ENCODE assay signal across 21 mouse cellular contexts in genomic region chr10:115181034-115181433, GRCm38 (mm10). TPM values are rescaled to one million over a fixed set of nuclear protein-coding genes. Genes with fewer than 3 reads are reported as not detected.
DNase-seq lines count a peak whose midpoint lies in the region; ATAC-seq lines count a peak whose summit lies in the region.
"Had no signal": no experiment of that assay in that cellular context is flagged by ENCODE, and none has a peak within 500 bp of the region (broad histone marks: within the 10 kb centered on the region; RNA-seq: fewer than 3 reads in every experiment).

No protein-coding gene starts in this region.

- peak; percentile 42 for DNase-seq in hindbrain, embryonic 11.5 days (ENCODE audit: low spot score)
- no peak for DNase-seq in hindbrain, embryonic 10.5 days (ENCODE audit: low spot score)
- DNase-seq in mesoderm, embryonic 11.5 days (ENCODE audit: low read depth, low spot score): peak; percentile 19
- DNase-seq in urinary bladder, adult 18-20 months (ENCODE audit: low spot score in 2 of 2): no peak
- no peak for DNase-seq in lung, postnatal 36 days
- DNase-seq: cerebellum, adult 9-10 months; gastrocnemius, postnatal 10 days; heart, adult 2 months; heart, postnatal 4 days; kidney, postnatal 4 days; layer of hippocampus, adult 9-11 months had no signal

- no peaks in the 10 kb centered on the region for H3K27me3 ChIP-seq in hindbrain, embryonic 11.5 days (ENCODE audit: control insufficient read depth, insufficient read depth, low read length)
- no peaks in the 10 kb centered on the region for H3K27me3 ChIP-seq in hindbrain, embryonic 10.5 days (ENCODE audit: insufficient read depth, poor library complexity, severe bottlenecking)
- no peaks in the 10 kb centered on the region for H3K27me3 ChIP-seq in hindbrain, embryonic 13.5 days
- H3K27me3 ChIP-seq in neural tube, embryonic 14.5 days (ENCODE audit: control insufficient read depth, insufficient read depth, low read length): no peaks in the 10 kb centered on the region
- H3K27me3 ChIP-seq: heart, embryonic 15.5 days; intestine, embryonic 15.5 days; lung, embryonic 15.5 days had no signal

- no peaks in the 10 kb centered on the region for H3K4me1 ChIP-seq in hindbrain, embryonic 11.5 days (replicated peaks; ENCODE audit: control insufficient read depth, insufficient read depth, low read length)
- no peaks in the 10 kb centered on the region for H3K4me1 ChIP-seq in hindbrain, embryonic 10.5 days (replicated peaks)
- H3K4me1 ChIP-seq in hindbrain, embryonic 13.5 days (replicated peaks): peaks cover 14% of the 10 kb centered on the region
- 0 out of 2 replicates have a peak, but pooled peaks cover 2% of the 10 kb centered on the region for H3K4me1 ChIP-seq in neural tube, embryonic 14.5 days (ENCODE audit: control insufficient read depth, insufficient read depth, low read length)
- H3K4me1 ChIP-seq: forebrain, embryonic 10.5 days; heart, embryonic 15.5 days; intestine, embryonic 15.5 days; lung, embryonic 15.5 days had no signal

- no peak overlapping the region for H3K4me2 ChIP-seq in hindbrain, embryonic 11.5 days (replicated peaks; ENCODE audit: low read depth, low read length)
- no peak overlapping the region for H3K4me2 ChIP-seq in hindbrain, embryonic 13.5 days
- no peak overlapping the region for H3K4me2 ChIP-seq in neural tube, embryonic 14.5 days (ENCODE audit: low read depth, low read length)
- H3K4me2 ChIP-seq: heart, embryonic 15.5 days; intestine, embryonic 15.5 days; lung, embryonic 15.5 days had no signal

- peak overlapping the region; percentile 54; the same call in 1 of the 2 replicates for H3K27ac ChIP-seq in hindbrain, embryonic 11.5 days (ENCODE audit: low read depth, low read length)
- no peak overlapping the region for H3K27ac ChIP-seq in hindbrain, embryonic 10.5 days
- H3K27ac ChIP-seq in hindbrain, embryonic 13.5 days: 0 out of 2 replicates have a peak overlapping the region, but pooled peaks have one; percentile 25
- no peak overlapping the region for H3K27ac ChIP-seq in neural tube, embryonic 14.5 days (ENCODE audit: low read depth, low read length)
- H3K27ac ChIP-seq: forebrain, embryonic 10.5 days; heart, adult 2 months; heart, embryonic 15.5 days; intestine, embryonic 15.5 days; liver, embryonic 14.5 days; lung, embryonic 15.5 days; macrophage; stomach, postnatal 0 days had no signal

- H3K36me3 ChIP-seq in hindbrain, embryonic 11.5 days (ENCODE audit: control insufficient read depth, insufficient read depth, low read length): no peaks in the 10 kb centered on the region
- no peaks in the 10 kb centered on the region for H3K36me3 ChIP-seq in hindbrain, embryonic 10.5 days
- H3K36me3 ChIP-seq in hindbrain, embryonic 13.5 days: no peaks in the 10 kb centered on the region
- no peaks in the 10 kb centered on the region for H3K36me3 ChIP-seq in neural tube, embryonic 14.5 days (ENCODE audit: control insufficient read depth, insufficient read depth, low read length)
- H3K36me3 ChIP-seq: forebrain, embryonic 10.5 days; heart, embryonic 15.5 days; intestine, embryonic 15.5 days; lung, embryonic 15.5 days had no signal

- H3K9ac ChIP-seq in hindbrain, embryonic 11.5 days (ENCODE audit: low read depth, low read length): no peak overlapping the region
- no peak overlapping the region for H3K9ac ChIP-seq in hindbrain, embryonic 13.5 days
- H3K9ac ChIP-seq in neural tube, embryonic 14.5 days (replicated peaks; ENCODE audit: low read depth, low read length): no peak overlapping the region
- H3K9ac ChIP-seq: heart, embryonic 15.5 days; intestine, embryonic 15.5 days; liver, embryonic 14.5 days; lung, embryonic 15.5 days had no signal

- peak; percentile 67; the same call in 1 of the 2 replicates for ATAC-seq in hindbrain, embryonic 11.5 days (ENCODE audit: low FRiP score)
- ATAC-seq in hindbrain, embryonic 13.5 days (ENCODE audit: low FRiP score): 0 out of 2 replicates have a peak, but pooled peaks have one; percentile 29
- ATAC-seq in neural tube, embryonic 14.5 days (ENCODE audit: low read depth): peak; percentile 28; the same call in 1 of the 2 replicates
- ATAC-seq: intestine, embryonic 15.5 days had no signal

- H3K4me3 ChIP-seq in hindbrain, embryonic 11.5 days (ENCODE audit: low read depth, low read length): no peak overlapping the region
- no peak overlapping the region for H3K4me3 ChIP-seq in hindbrain, embryonic 10.5 days
- no peak overlapping the region for H3K4me3 ChIP-seq in hindbrain, embryonic 13.5 days
- no peak overlapping the region for H3K4me3 ChIP-seq in neural tube, embryonic 14.5 days (ENCODE audit: low read depth, low read length)
- H3K4me3 ChIP-seq: forebrain, embryonic 10.5 days; heart, adult 2 months; heart, embryonic 15.5 days; intestine, embryonic 15.5 days; lung, embryonic 15.5 days had no signal

- H3K9me3 ChIP-seq in hindbrain, embryonic 11.5 days (ENCODE audit: control insufficient read depth, low read length): no peaks in the 10 kb centered on the region
- no peaks in the 10 kb centered on the region for H3K9me3 ChIP-seq in hindbrain, embryonic 10.5 days
- H3K9me3 ChIP-seq in hindbrain, embryonic 13.5 days: no peaks in the 10 kb centered on the region
- H3K9me3 ChIP-seq in neural tube, embryonic 14.5 days (ENCODE audit: control insufficient read depth, low read length): no peaks in the 10 kb centered on the region; the same call in 1 of the 2 replicates
- H3K9me3 ChIP-seq: forebrain, embryonic 10.5 days; heart, embryonic 15.5 days; intestine, embryonic 15.5 days; lung, embryonic 15.5 days had no signal

- 59% methylated on average over 3 of the region's 3 CpGs for WGBS in hindbrain, embryonic 11.5 days
- WGBS in hindbrain, embryonic 10.5 days: 76% methylated on average over 3 of the region's 3 CpGs
- 43% methylated on average over 3 of the region's 3 CpGs for WGBS in hindbrain, embryonic 13.5 days
- 24% methylated on average over 3 of the region's 3 CpGs for WGBS in neural tube, embryonic 14.5 days

RNA-seq across cellular contexts. Expression of gene Tph2, which starts 3.8 kb away (rescaled TPM):
- 0.57 and 1.7 TPM in 2 replicates for polyA plus RNA-seq in hindbrain, embryonic 11.5 days (2014; fragmentation: Nextera tagmentation; extraction: Ambion mirVana)
- polyA plus RNA-seq in hindbrain, embryonic 10.5 days (2016; fragmentation: Nextera tagmentation; extraction: Ambion mirVana): 0.17 TPM in 1 of 2 replicates, not detected in the other
- 3.9 and 7.2 TPM in 2 replicates for polyA plus RNA-seq in hindbrain, embryonic 13.5 days (2015; fragmentation: Nextera tagmentation; extraction: Ambion mirVana)
- polyA plus RNA-seq in neural tube, embryonic 14.5 days (2014; fragmentation: Nextera tagmentation; extraction: Ambion mirVana): 0.30 and 0.42 TPM in 2 replicates
- polyA plus RNA-seq: forebrain, embryonic 10.5 days; heart, adult 2 months; heart, embryonic 15.5 days; intestine, embryonic 15.5 days; kidney, embryonic 14.5 days; liver, embryonic 14.5 days; macrophage; stomach, postnatal 0 days had no signal

Comparison
In these comparisons a context has a peak if more than half of its experiments do, and no peak if none do; other contexts are left out.
1. DNase-seq: peak in hindbrain, embryonic 11.5 days (single experiment) and mesoderm, embryonic 11.5 days (single experiment); none in hindbrain, embryonic 10.5 days (single experiment), urinary bladder, adult 18-20 months (0 of 2) and lung, postnatal 36 days (single experiment).
2. H3K27ac ChIP-seq: peak in hindbrain, embryonic 11.5 days (single experiment) and hindbrain, embryonic 13.5 days (single experiment); none in hindbrain, embryonic 10.5 days (single experiment) and neural tube, embryonic 14.5 days (single experiment).
3. Peak in every context shown above with its lines, with median percentiles within 50 percentile points of each other: ATAC-seq.